ENCODE assay signal across 9 mouse cellular contexts in genomic region chr2:167123936-167124335, GRCm38 (mm10).
DNase-seq lines count a peak whose midpoint lies in the region; ATAC-seq lines count a peak whose summit lies in the region.
"Had no signal": no experiment of that assay in that cellular context is flagged by ENCODE, and none has a peak within 500 bp of the region (broad histone marks: within the 10 kb centered on the region; RNA-seq: fewer than 3 reads in every experiment).

No protein-coding gene starts in this region.

- H3K27ac ChIP-seq in heart, embryonic 14.5 days (replicated peaks in 1 of 2; ENCODE audit: control insufficient read depth in 1 of 2, insufficient read depth in 1 of 2, low read depth in 2 of 2, low read length in 2 of 2): no peak overlapping the region
- H3K27ac ChIP-seq in heart, embryonic 12.5 days (ENCODE audit: poor library complexity, severe bottlenecking): no peak overlapping the region
- H3K27ac ChIP-seq in forebrain, embryonic 15.5 days (replicated peaks): peak overlapping the region; percentile 21; the same call in 1 of the 2 replicates
- H3K27ac ChIP-seq in midbrain, embryonic 12.5 days (replicated peaks): peak overlapping the region; percentile 58
- H3K27ac ChIP-seq: limb, embryonic 15.5 days had no signal

- H3K4me1 ChIP-seq in heart, embryonic 14.5 days (ENCODE audit: control insufficient read depth in 2 of 2, insufficient read depth in 2 of 2, low read length in 2 of 2): peaks cover 3 to 15% of the 10 kb centered on the region in 2 experiments; a peak in 3 of 4 replicates
- peaks cover 17% of the 10 kb centered on the region for H3K4me1 ChIP-seq in heart, embryonic 12.5 days (replicated peaks)
- peaks cover 27% of the 10 kb centered on the region for H3K4me1 ChIP-seq in forebrain, embryonic 15.5 days
- peaks cover 14% of the 10 kb centered on the region for H3K4me1 ChIP-seq in midbrain, embryonic 12.5 days

- DNase-seq in adrenal gland, postnatal 10 days: peak; percentile 77
- DNase-seq in embryo, embryonic 9.5 days (ENCODE audit: extremely low spot score): no peak
- DNase-seq in cerebellum, adult 9-11 months: no peak
- no peak for DNase-seq in spleen, postnatal 36 days (ENCODE audit: low spot score in 2 of 2)

- H3K4me3 ChIP-seq in heart, embryonic 14.5 days (ENCODE audit: control insufficient read depth in 1 of 2, insufficient read depth in 1 of 2, low read depth in 1 of 2, low read length in 2 of 2): no peak overlapping the region
- no peak overlapping the region for H3K4me3 ChIP-seq in heart, embryonic 12.5 days
- H3K4me3 ChIP-seq in forebrain, embryonic 15.5 days: no peak overlapping the region
- H3K4me3 ChIP-seq in midbrain, embryonic 12.5 days: no peak overlapping the region
- H3K4me3 ChIP-seq: limb, embryonic 15.5 days had no signal

- H3K27me3 ChIP-seq in heart, embryonic 14.5 days (ENCODE audit: control insufficient read depth, insufficient read depth, low read length): no peaks in the 10 kb centered on the region
- peaks cover 17% of the 10 kb centered on the region; the same call in 1 of the 2 replicates for H3K27me3 ChIP-seq in heart, embryonic 12.5 days (replicated peaks)
- H3K27me3 ChIP-seq in forebrain, embryonic 15.5 days: no peaks in the 10 kb centered on the region
- 0 out of 2 replicates have a peak, but pooled peaks cover under 1% of the 10 kb centered on the region for H3K27me3 ChIP-seq in midbrain, embryonic 12.5 days
- H3K27me3 ChIP-seq: limb, embryonic 15.5 days had no signal

- no peak overlapping the region for H3K4me2 ChIP-seq in heart, embryonic 14.5 days (ENCODE audit: low read length)
- no peak overlapping the region for H3K4me2 ChIP-seq in heart, embryonic 12.5 days
- no peak overlapping the region for H3K4me2 ChIP-seq in forebrain, embryonic 15.5 days (replicated peaks)
- no peak overlapping the region for H3K4me2 ChIP-seq in midbrain, embryonic 12.5 days (replicated peaks)
- H3K4me2 ChIP-seq: limb, embryonic 15.5 days had no signal

- H3K36me3 ChIP-seq in heart, embryonic 14.5 days (ENCODE audit: control insufficient read depth, insufficient read depth, low read length): no peaks in the 10 kb centered on the region
- H3K36me3 ChIP-seq in heart, embryonic 12.5 days: no peaks in the 10 kb centered on the region
- H3K36me3 ChIP-seq in forebrain, embryonic 15.5 days: no peaks in the 10 kb centered on the region
- no peaks in the 10 kb centered on the region for H3K36me3 ChIP-seq in midbrain, embryonic 12.5 days
- H3K36me3 ChIP-seq: limb, embryonic 15.5 days had no signal

- 30% methylated on average over 11 of the region's 11 CpGs for WGBS in heart, embryonic 14.5 days
- WGBS in heart, embryonic 12.5 days: 39% methylated on average over 11 of the region's 11 CpGs
- WGBS in forebrain, embryonic 15.5 days: 19% methylated on average over 11 of the region's 11 CpGs
- WGBS in midbrain, embryonic 12.5 days: 59% methylated on average over 11 of the region's 11 CpGs

- peak; percentile 46; the same call in 1 of the 2 replicates for ATAC-seq in heart, embryonic 14.5 days (ENCODE audit: insufficient number of reproducible peaks, insufficient read depth, low FRiP score, low read depth)
- no peak for ATAC-seq in heart, embryonic 12.5 days (ENCODE audit: insufficient number of reproducible peaks, low FRiP score)
- 0 out of 2 replicates have a peak, but pooled peaks have one; percentile 59 for ATAC-seq in forebrain, embryonic 15.5 days (replicated peaks)
- no peak for ATAC-seq in midbrain, embryonic 12.5 days (ENCODE audit: low FRiP score, low read depth)

- H3K9ac ChIP-seq in heart, embryonic 14.5 days (ENCODE audit: low read length): no peak overlapping the region; the same call in 1 of the 2 replicates
- no peak overlapping the region for H3K9ac ChIP-seq in heart, embryonic 12.5 days
- peak overlapping the region; percentile 19; the same call in 1 of the 2 replicates for H3K9ac ChIP-seq in forebrain, embryonic 15.5 days (replicated peaks)
- H3K9ac ChIP-seq in midbrain, embryonic 12.5 days (replicated peaks): no peak overlapping the region
- H3K9ac ChIP-seq: limb, embryonic 15.5 days had no signal

- H3K9me3 ChIP-seq in heart, embryonic 14.5 days (ENCODE audit: control insufficient read depth, low read length): no peaks in the 10 kb centered on the region
- H3K9me3 ChIP-seq in heart, embryonic 12.5 days (replicated peaks): 0 out of 2 replicates have a peak, but pooled peaks cover 3% of the 10 kb centered on the region
- no peaks in the 10 kb centered on the region for H3K9me3 ChIP-seq in forebrain, embryonic 15.5 days
- no peaks in the 10 kb centered on the region for H3K9me3 ChIP-seq in midbrain, embryonic 12.5 days
- H3K9me3 ChIP-seq: limb, embryonic 15.5 days had no signal

Comparison
In these comparisons a context has a peak if more than half of its experiments do, and no peak if none do; other contexts are left out.
1. ATAC-seq: peak in heart, embryonic 14.5 days (single experiment) and forebrain, embryonic 15.5 days (single experiment); none in heart, embryonic 12.5 days (single experiment) and midbrain, embryonic 12.5 days (single experiment).
2. H3K27ac ChIP-seq: peak in forebrain, embryonic 15.5 days (single experiment) and midbrain, embryonic 12.5 days (single experiment); none in heart, embryonic 14.5 days (0 of 2) and heart, embryonic 12.5 days (single experiment).